Mouse (Mus musculus): ENCODE data around the gene Ebf1. TPM values are rescaled to one million over a fixed set of nuclear protein-coding genes. Genes with fewer than 3 reads are reported as not detected.

The Ebf1 gene
- polyA plus RNA-seq, 1 experiment from 2014 or later, result 54.5 TPM

DNA sequence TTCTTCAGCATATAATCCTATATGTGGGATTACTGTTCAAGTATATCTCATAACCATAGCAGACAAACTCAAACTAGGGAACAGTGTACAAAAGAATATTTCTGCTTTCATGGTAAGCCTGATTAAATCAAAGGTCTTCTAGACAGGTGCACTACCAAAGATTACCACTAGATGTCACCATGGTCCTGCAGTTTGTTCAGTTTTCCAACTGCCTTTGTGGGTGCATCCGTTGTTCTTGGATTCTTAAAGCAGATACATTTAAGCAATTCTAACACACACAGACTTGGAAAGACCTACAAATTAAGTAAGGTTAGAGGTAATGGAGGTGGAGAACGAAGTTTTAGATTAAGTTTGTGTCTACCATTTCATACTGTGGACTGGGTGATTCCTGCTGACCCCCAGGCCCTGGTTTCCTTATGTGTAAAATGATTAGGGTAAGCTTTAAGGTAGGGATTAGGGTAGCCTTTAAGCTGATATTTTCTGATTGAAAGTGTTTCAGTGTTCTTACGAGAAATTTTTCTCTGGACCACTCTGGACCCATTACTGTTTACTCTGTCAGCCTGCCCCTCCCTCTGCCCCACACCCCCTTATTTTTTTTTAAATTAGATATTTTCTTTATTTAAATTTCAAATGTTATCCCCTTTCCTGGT is 30.9 kb upstream of the Ebf1 start:
- no peaks in the 10 kb centered on the region for H3K4me1 ChIP-seq (ENCODE audit: control insufficient read depth, insufficient read depth, low read length)
- H3K27ac ChIP-seq (replicated peaks; ENCODE audit: low read depth, low read length), result no peak overlapping the region
- H3K9me3 ChIP-seq (ENCODE audit: control insufficient read depth, low read length), result no peaks in the 10 kb centered on the region
- ATAC-seq (ENCODE audit: low read depth) (peak; percentile 63; the same call in 1 of the 2 replicates), DNase-seq (ENCODE audit: low spot score) (peak; percentile 85)
- H3K4me2 ChIP-seq (ENCODE audit: low read depth, low read length), result no peak overlapping the region
- no peaks in the 10 kb centered on the region for H3K27me3 ChIP-seq (replicated peaks; ENCODE audit: control insufficient read depth, insufficient read depth, low read length)
- H3K4me3 ChIP-seq (ENCODE audit: low read depth, low read length), result no peak overlapping the region
- WGBS, result 7% methylated on average over 3 of the region's 3 CpGs
- no peak overlapping the region for H3K9ac ChIP-seq (ENCODE audit: low read depth, low read length)
- H3K36me3 ChIP-seq (ENCODE audit: control insufficient read depth, insufficient read depth, low read length), result no peaks in the 10 kb centered on the region

- Histone ChIP-seq H3K4me3 (ENCODE audit: low read depth, low read length) (no peak overlapping the region), H3K27me3 (replicated peaks; ENCODE audit: control insufficient read depth, insufficient read depth, low read length) (no peaks in the 10 kb centered on the region), H3K4me2 (ENCODE audit: low read depth, low read length) (no peak overlapping the region), H3K9me3 (ENCODE audit: control insufficient read depth, low read length) (no peaks in the 10 kb centered on the region), H3K9ac (ENCODE audit: low read depth, low read length) (no peak overlapping the region), H3K27ac (replicated peaks; ENCODE audit: low read depth, low read length) (no peak overlapping the region), H3K36me3 (ENCODE audit: control insufficient read depth, insufficient read depth, low read length) (no peaks in the 10 kb centered on the region), H3K4me1 (ENCODE audit: control insufficient read depth, insufficient read depth, low read length) (no peaks in the 10 kb centered on the region)
- no peak for DNase-seq (ENCODE audit: low spot score)
- WGBS, result 88% methylated on average over 6 of the region's 6 CpGs
- ATAC-seq (ENCODE audit: low read depth), result no peak
These were observed 24.1 kb upstream of the Ebf1 start for GRCm38 (mm10) chr11:44593016-44593415.

GRCm38 (mm10) chr11:44594768-44595167 is 22.3 kb upstream of the Ebf1 start:
- Histone ChIP-seq H3K9me3 (ENCODE audit: control insufficient read depth, low read length) (no peaks in the 10 kb centered on the region), H3K27ac (replicated peaks; ENCODE audit: low read depth, low read length) (no peak overlapping the region), H3K4me2 (ENCODE audit: low read depth, low read length) (no peak overlapping the region), H3K4me1 (ENCODE audit: control insufficient read depth, insufficient read depth, low read length) (no peaks in the 10 kb centered on the region), H3K27me3 (replicated peaks; ENCODE audit: control insufficient read depth, insufficient read depth, low read length) (no peaks in the 10 kb centered on the region), H3K9ac (ENCODE audit: low read depth, low read length) (no peak overlapping the region), H3K36me3 (ENCODE audit: control insufficient read depth, insufficient read depth, low read length) (no peaks in the 10 kb centered on the region), H3K4me3 (ENCODE audit: low read depth, low read length) (no peak overlapping the region)
- 67% methylated on average over 3 of the region's 3 CpGs for WGBS
- peak; percentile 23 for DNase-seq (ENCODE audit: low spot score)
- ATAC-seq (ENCODE audit: low read depth), result no peak

DNA sequence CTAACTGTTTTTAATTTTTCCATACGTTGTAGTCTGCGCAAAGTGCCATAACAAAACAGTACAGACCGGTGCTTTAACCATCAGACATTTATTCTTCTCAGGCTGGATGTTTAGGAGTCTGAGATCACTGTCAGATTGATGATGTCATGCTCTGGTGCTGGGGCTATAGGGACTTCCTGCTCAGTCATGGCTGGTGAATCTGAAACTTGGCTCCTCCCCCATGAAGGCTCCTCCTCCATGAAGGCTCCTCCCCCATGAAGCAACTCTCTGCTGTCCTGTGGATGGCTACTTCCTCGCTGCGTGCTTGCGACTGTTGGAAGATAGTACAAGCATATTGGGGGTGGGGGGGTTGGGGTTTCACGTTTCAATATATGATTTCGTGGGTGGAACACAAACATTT is 10.2 kb upstream of the Ebf1 start:
- 78% methylated on average over 8 of the region's 8 CpGs for WGBS
- no peak for DNase-seq (ENCODE audit: low spot score)

DNA sequence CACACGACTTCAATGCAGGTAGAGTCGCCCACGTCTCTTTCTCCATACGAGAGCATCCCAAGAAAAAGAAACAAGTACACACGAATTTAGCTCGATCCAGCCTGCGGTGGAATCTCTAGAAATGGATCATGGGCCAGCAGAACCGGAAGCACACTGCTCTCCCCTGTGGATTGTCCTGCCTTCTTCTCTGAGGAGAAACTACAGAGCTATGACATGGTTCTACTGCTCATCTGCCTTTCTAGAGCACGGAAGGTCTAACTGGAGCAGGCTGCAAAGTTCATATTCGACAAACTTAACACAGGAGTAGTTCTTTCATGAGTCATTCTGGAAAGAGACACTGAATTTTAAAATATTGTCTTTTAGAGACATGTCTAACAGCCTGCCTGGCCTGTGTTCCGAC is 8.5 kb upstream of the Ebf1 start:
- Histone ChIP-seq H3K36me3 (ENCODE audit: control insufficient read depth, insufficient read depth, low read length) (no peaks in the 10 kb centered on the region), H3K4me1 (ENCODE audit: control insufficient read depth, insufficient read depth, low read length) (peaks cover 13% of the 10 kb centered on the region; the same call in 1 of the 2 replicates), H3K27me3 (replicated peaks; ENCODE audit: control insufficient read depth, insufficient read depth, low read length) (peaks cover 29% of the 10 kb centered on the region), H3K4me3 (ENCODE audit: low read depth, low read length) (no peak overlapping the region), H3K9ac (ENCODE audit: low read depth, low read length) (no peak overlapping the region), H3K4me2 (ENCODE audit: low read depth, low read length) (no peak overlapping the region), H3K27ac (replicated peaks; ENCODE audit: low read depth, low read length) (no peak overlapping the region), H3K9me3 (ENCODE audit: control insufficient read depth, low read length) (0 out of 2 replicates have a peak, but pooled peaks cover 2% of the 10 kb centered on the region)
- no peak for ATAC-seq (ENCODE audit: low read depth)
- no peak for DNase-seq (ENCODE audit: low spot score)
- WGBS, result 82% methylated on average over 11 of the region's 11 CpGs

More for the DNA sequence above, 10.2 kb upstream of the Ebf1 start:
- Histone ChIP-seq H3K9me3 (ENCODE audit: control insufficient read depth, low read length) (0 out of 2 replicates have a peak, but pooled peaks cover 2% of the 10 kb centered on the region), H3K9ac (ENCODE audit: low read depth, low read length) (no peak overlapping the region), H3K27me3 (replicated peaks; ENCODE audit: control insufficient read depth, insufficient read depth, low read length) (peaks cover 14% of the 10 kb centered on the region), H3K36me3 (ENCODE audit: control insufficient read depth, insufficient read depth, low read length) (no peaks in the 10 kb centered on the region), H3K4me2 (ENCODE audit: low read depth, low read length) (no peak overlapping the region), H3K27ac (replicated peaks; ENCODE audit: low read depth, low read length) (no peak overlapping the region), H3K4me1 (ENCODE audit: control insufficient read depth, insufficient read depth, low read length) (peaks cover 5% of the 10 kb centered on the region; the same call in 1 of the 2 replicates), H3K4me3 (ENCODE audit: low read depth, low read length) (no peak overlapping the region)
- ATAC-seq (ENCODE audit: low read depth), result no peak

DNA sequence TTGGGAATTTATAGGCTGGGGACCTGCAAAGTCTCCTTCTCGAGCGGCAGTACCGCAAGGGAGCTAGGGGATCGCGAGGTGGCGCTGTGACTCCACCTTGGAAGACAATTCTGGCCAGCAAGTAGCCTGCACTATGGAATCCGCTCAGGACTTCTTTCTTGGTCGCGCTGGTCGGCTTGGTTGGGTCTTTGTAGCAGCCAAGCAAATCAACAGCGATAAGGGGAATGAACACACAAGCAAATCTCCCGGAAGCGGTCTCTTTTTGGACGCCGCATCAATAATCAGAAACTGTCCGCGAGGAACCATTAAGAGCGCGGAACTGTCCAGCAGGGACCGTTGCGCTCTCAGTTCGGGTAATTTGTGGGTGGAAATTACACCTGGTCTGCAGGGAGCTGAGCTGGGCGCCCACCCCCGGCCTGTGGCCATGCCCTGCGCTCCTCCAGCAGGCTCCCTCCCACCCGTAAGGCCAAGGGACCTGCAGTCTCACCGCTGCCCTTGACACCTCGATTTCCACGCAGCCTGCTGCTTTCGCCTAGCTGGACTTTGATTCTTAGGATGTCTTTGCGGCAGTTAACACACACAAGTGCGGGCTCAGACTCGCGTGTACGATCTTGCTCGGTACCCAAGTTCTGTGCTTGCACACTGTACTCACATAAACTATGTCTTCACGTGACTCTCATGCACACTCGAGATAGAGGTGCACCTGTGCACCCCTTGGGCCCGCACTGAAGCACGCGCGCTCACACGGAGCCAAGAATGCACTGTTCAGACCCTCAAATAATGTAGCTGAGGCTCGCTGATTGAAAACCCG is 5.9 kb upstream of the Ebf1 start:
- H3K27ac ChIP-seq (replicated peaks; ENCODE audit: low read depth, low read length), result no peak overlapping the region
- ATAC-seq (ENCODE audit: low read depth), result peak; percentile 89
- H3K9me3 ChIP-seq (ENCODE audit: control insufficient read depth, low read length), result 0 out of 2 replicates have a peak, but pooled peaks cover 2% of the 10 kb centered on the region
- H3K4me3 ChIP-seq (ENCODE audit: low read depth, low read length), result peak overlapping the region; percentile 40
- peak overlapping the region; percentile 49 for H3K9ac ChIP-seq (ENCODE audit: low read depth, low read length)
- peaks cover 38% of the 10 kb centered on the region for H3K27me3 ChIP-seq (replicated peaks; ENCODE audit: control insufficient read depth, insufficient read depth, low read length)
- WGBS, result 2% methylated on average over 44 of the region's 45 CpGs
- peak; percentile 94 for DNase-seq (ENCODE audit: low spot score)
- peak overlapping the region; percentile 88 for H3K4me2 ChIP-seq (ENCODE audit: low read depth, low read length)
- H3K36me3 ChIP-seq (ENCODE audit: control insufficient read depth, insufficient read depth, low read length), result no peaks in the 10 kb centered on the region
- H3K4me1 ChIP-seq (ENCODE audit: control insufficient read depth, insufficient read depth, low read length), result peaks cover 16% of the 10 kb centered on the region

DNA sequence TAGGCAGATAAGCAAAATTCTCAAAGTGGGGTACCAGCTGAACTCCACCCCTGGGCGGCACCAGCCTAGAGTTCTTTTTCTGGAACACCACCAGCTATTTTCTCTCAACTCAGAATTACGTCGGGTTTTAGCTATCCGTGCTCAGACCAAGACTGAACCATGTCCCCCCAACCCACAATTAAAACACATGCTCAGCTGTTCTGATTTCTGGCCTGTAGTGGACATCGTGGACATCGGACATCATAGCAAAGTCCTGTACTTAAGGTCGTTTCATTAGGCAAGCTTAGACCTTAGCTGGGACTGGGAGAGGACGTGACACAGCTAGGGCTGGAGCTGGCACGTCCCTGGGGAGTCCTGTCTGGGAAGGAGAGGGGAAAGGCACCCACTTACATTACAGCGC is 5.0 kb upstream of the Ebf1 start:
- H3K4me3 ChIP-seq (ENCODE audit: low read depth, low read length), result peak overlapping the region; percentile 40; the same call in 1 of the 2 replicates
- 10% methylated on average over 10 of the region's 10 CpGs for WGBS

DNA sequence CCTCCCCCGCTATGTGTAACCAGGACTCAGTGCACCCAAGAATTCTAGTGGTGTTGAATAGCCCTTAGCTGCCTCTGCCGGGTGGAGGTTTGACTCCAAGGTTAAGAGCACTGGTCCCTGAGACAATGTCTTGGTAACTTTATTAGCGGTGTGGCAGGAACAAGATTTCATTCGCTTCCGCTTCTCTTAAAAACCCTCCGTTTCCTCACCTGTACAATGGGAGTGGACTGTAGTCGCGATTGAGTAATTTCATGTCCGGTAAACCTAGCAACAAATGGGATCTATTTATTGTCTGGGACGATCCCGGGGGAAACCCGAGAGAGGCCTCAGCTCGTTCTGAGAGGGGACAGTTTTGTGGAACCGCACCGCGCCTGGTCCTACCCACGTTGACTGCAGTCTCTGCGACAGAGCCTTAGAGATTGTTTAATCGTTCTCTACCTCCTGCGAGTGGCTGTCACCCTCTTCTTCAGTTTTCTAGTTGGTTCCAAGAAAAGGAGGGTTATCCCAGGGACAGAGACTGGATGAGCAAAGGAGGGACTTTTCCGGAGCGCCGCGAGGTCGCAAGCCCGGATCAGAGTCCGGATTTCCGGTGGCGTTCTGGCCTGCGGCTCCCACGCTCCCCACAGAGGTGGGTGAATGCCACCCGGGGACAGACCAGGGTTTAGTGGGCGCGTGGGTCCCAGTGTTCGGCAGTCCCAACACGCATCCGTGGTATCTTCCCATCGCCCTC is 4.3 kb upstream of the Ebf1 start:
- no peak overlapping the region for H3K27ac ChIP-seq (replicated peaks; ENCODE audit: low read depth, low read length)
- H3K9ac ChIP-seq (ENCODE audit: low read depth, low read length), result peak overlapping the region; percentile 37; the same call in 1 of the 2 replicates
- ATAC-seq (ENCODE audit: low read depth) (no peak), DNase-seq (ENCODE audit: low spot score) (no peak)
- H3K4me2 ChIP-seq (ENCODE audit: low read depth, low read length), result peak overlapping the region; percentile 55
- 10% methylated on average over 38 of the region's 38 CpGs for WGBS
- no peaks in the 10 kb centered on the region for H3K9me3 ChIP-seq (ENCODE audit: control insufficient read depth, low read length)
- peaks cover 40% of the 10 kb centered on the region for H3K27me3 ChIP-seq (replicated peaks; ENCODE audit: control insufficient read depth, insufficient read depth, low read length)
- peak overlapping the region; percentile 24 for H3K4me3 ChIP-seq (ENCODE audit: low read depth, low read length)
- no peaks in the 10 kb centered on the region for H3K36me3 ChIP-seq (ENCODE audit: control insufficient read depth, insufficient read depth, low read length)
- peaks cover 19% of the 10 kb centered on the region for H3K4me1 ChIP-seq (ENCODE audit: control insufficient read depth, insufficient read depth, low read length)

More for the DNA sequence above, 5.0 kb upstream of the Ebf1 start:
- peaks cover 40% of the 10 kb centered on the region for H3K27me3 ChIP-seq (replicated peaks; ENCODE audit: control insufficient read depth, insufficient read depth, low read length)
- no peak overlapping the region for H3K27ac ChIP-seq (replicated peaks; ENCODE audit: low read depth, low read length)
- DNase-seq (ENCODE audit: low spot score) (no peak), ATAC-seq (ENCODE audit: low read depth) (no peak)
- peaks cover 19% of the 10 kb centered on the region for H3K4me1 ChIP-seq (ENCODE audit: control insufficient read depth, insufficient read depth, low read length)
- H3K9ac ChIP-seq (ENCODE audit: low read depth, low read length), result no peak overlapping the region
- peak overlapping the region; percentile 88 for H3K4me2 ChIP-seq (ENCODE audit: low read depth, low read length)
- H3K36me3 ChIP-seq (ENCODE audit: control insufficient read depth, insufficient read depth, low read length), result no peaks in the 10 kb centered on the region
- no peaks in the 10 kb centered on the region for H3K9me3 ChIP-seq (ENCODE audit: control insufficient read depth, low read length)
